Mouse (Mus musculus) limb, embryonic 14.5 days (tissue): Measurements from ENCODE around the gene Lrrc8c. TPM values are rescaled to one million over a fixed set of nuclear protein-coding genes. Genes with fewer than 3 reads are reported as not detected.

Source experiments
- ATAC-seq: fragments of 200-750 bp; cut with Nextera tagmentation; 2 replicates; pipeline ENCODE4 v1.8.0; 2017; ENCODE audit warnings: low read depth, moderate number of reproducible peaks, moderate TSS enrichment; ENCODE audit not compliant: low FRiP score
- DNase-seq: peaks from one replicate; pipeline ENCODE4 v3.0.0-alpha.2; 2015; ENCODE audit warnings: low spot score
- H3K27ac ChIP-seq: fragments of 300-500 bp; sonication (generic); replicated peaks from 2 replicates; pipeline ENCODE4 v1.5.1; 2014; ENCODE audit warnings: low read depth, mild to moderate bottlenecking, low read length, moderate library complexity, mixed read lengths
- H3K27me3 ChIP-seq: fragments of 300-500 bp; sonication (generic); 2 replicates; pipeline ENCODE4 v1.6.1; 2014; ENCODE audit warnings: low read length, mixed read lengths; ENCODE audit not compliant: control insufficient read depth, insufficient read depth
- H3K36me3 ChIP-seq: fragments of 300-500 bp; sonication (generic); 2 replicates; pipeline ENCODE4 v1.6.1; 2014; ENCODE audit warnings: mild to moderate bottlenecking, low read length, moderate library complexity, mixed read lengths; ENCODE audit not compliant: control insufficient read depth, insufficient read depth
- H3K4me1 ChIP-seq: fragments of 300-500 bp; sonication (generic); 2 replicates; pipeline ENCODE4 v1.6.1; 2014; ENCODE audit warnings: antibody characterized with exemption, low read length, mixed read lengths; ENCODE audit not compliant: control insufficient read depth, insufficient read depth
- H3K4me2 ChIP-seq: fragments of 300-500 bp; sonication (generic); replicated peaks from 2 replicates; pipeline ENCODE4 v1.6.1; 2014; ENCODE audit warnings: low read depth, mild to moderate bottlenecking, low read length, moderate library complexity; ENCODE audit not compliant: severe bottlenecking
- H3K4me3 ChIP-seq: fragments of 300-500 bp; sonication (generic); replicated peaks from 2 replicates; pipeline ENCODE4 v1.5.1; 2014; ENCODE audit warnings: low read length
- H3K9ac ChIP-seq: fragments of 300-500 bp; sonication (generic); 2 replicates; pipeline ENCODE4 v1.6.1; 2014; ENCODE audit warnings: mild to moderate bottlenecking, low read depth, low read length, moderate library complexity; ENCODE audit not compliant: severe bottlenecking
- H3K9me3 ChIP-seq: fragments of 300-500 bp; sonication (generic); 2 replicates; pipeline ENCODE4 v1.6.1; 2016; ENCODE audit warnings: low read length; ENCODE audit not compliant: control insufficient read depth
- POLR2A ChIP-seq: fragments of 200-500 bp; IDR thresholded peaks from 2 replicates; pipeline ENCODE4 v1.8.0; 2012; ENCODE audit warnings: inconsistent platforms, mild to moderate bottlenecking, moderate library complexity, borderline replicate concordance; ENCODE audit not compliant: insufficient read depth, insufficient read length; ENCODE audit errors: extremely low read depth
- WGBS: fragments of 180-500 bp; shearing (Covaris S2); extraction: QIAGEN DNeasy Blood & Tissue Kit; methylation state at CpG from one replicate; pipeline ENCODE4 v1.1.7; 2014; 5-methylcytosine and 5-hydroxymethylcytosine counted together
- polyA plus RNA-seq, 2 experiments: library from polyadenylated mRNA; depleted of rRNA in 1 of 2; stranded (reverse) in 1 of 2; unstranded in 1 of 2; fragments of >200 nt; fragmentation: Nextera tagmentation in 1 of 2; extraction: Ambion mirVana in 1 of 2; gene quantifications; 2 replicates each; pipeline versions ENCODE4 v1.2.1 to v1.2.3; 2012 to 2014

Gene Lrrc8c
- polyA plus RNA-seq, 2 experiments = 13.0 to 19.7 TPM

GRCm38 (mm10) chr5:105564761-105565160 lies 45.6 kb downstream of the Lrrc8c start:
- Histone ChIP-seq H3K27me3 (no peaks in the 10 kb centered on the region), H3K9me3 (no peaks in the 10 kb centered on the region), H3K4me2 (no peak overlapping the region), H3K4me3 (no peak overlapping the region), H3K27ac (no peak overlapping the region), H3K9ac (no peak overlapping the region), H3K36me3 (no peaks in the 10 kb centered on the region), H3K4me1 (0 out of 2 replicates have a peak, but pooled peaks cover 5% of the 10 kb centered on the region)
- 80% methylated on average over 4 of the region's 4 CpGs for WGBS
- no peak for TF ChIP-seq POLR2A
- DNase-seq (no peak), ATAC-seq (no peak)

DNA sequence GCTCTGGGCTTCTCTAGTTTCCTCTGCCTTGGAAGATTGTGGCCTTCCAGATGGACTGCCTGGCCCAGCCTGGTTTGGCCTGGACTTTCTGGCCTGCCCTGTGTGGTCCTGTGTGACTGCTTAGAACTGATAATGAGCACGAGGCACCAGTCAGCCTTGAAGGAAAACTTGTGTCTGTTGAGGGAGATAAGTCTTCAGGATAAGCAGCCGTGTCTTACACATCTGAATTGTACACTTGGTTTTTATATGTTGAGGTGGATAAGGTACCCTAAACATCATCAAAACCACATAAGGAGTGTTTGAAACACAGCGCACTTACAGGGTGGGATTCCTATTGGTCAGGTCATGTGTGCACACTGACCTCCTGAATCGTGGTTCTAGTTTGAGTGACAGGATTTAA lies 46.6 kb downstream of the Lrrc8c start:
- ATAC-seq = no peak
- no peaks in the 10 kb centered on the region for H3K9me3 ChIP-seq
- no peak for DNase-seq
- no peak overlapping the region for H3K9ac ChIP-seq
- no peak overlapping the region for H3K4me3 ChIP-seq
- whole genome bisulfite sequencing = 77% methylated on average over 4 of the region's 4 CpGs
- no peaks in the 10 kb centered on the region for H3K27me3 ChIP-seq
- no peak overlapping the region for H3K27ac ChIP-seq
- TF ChIP-seq POLR2A = no peak
- no peaks in the 10 kb centered on the region for H3K36me3 ChIP-seq
- 0 out of 2 replicates have a peak, but pooled peaks cover 5% of the 10 kb centered on the region for H3K4me1 ChIP-seq
- no peak overlapping the region for H3K4me2 ChIP-seq

- TF ChIP-seq POLR2A = no peak
- H3K9ac ChIP-seq = no peak overlapping the region
- no peaks in the 10 kb centered on the region for H3K27me3 ChIP-seq
- WGBS = 61% methylated on average over 7 of the region's 7 CpGs
- H3K27ac ChIP-seq = no peak overlapping the region
- H3K4me2 ChIP-seq = no peak overlapping the region
- ATAC-seq (no peak), DNase-seq (no peak)
- H3K36me3 ChIP-seq = no peaks in the 10 kb centered on the region
- no peaks in the 10 kb centered on the region for H3K9me3 ChIP-seq
- H3K4me3 ChIP-seq = no peak overlapping the region
- 0 out of 2 replicates have a peak, but pooled peaks cover 5% of the 10 kb centered on the region for H3K4me1 ChIP-seq
Measured at GRCm38 (mm10) chr5:105566852-105567412, 47.7 kb downstream of the Lrrc8c start.

DNA sequence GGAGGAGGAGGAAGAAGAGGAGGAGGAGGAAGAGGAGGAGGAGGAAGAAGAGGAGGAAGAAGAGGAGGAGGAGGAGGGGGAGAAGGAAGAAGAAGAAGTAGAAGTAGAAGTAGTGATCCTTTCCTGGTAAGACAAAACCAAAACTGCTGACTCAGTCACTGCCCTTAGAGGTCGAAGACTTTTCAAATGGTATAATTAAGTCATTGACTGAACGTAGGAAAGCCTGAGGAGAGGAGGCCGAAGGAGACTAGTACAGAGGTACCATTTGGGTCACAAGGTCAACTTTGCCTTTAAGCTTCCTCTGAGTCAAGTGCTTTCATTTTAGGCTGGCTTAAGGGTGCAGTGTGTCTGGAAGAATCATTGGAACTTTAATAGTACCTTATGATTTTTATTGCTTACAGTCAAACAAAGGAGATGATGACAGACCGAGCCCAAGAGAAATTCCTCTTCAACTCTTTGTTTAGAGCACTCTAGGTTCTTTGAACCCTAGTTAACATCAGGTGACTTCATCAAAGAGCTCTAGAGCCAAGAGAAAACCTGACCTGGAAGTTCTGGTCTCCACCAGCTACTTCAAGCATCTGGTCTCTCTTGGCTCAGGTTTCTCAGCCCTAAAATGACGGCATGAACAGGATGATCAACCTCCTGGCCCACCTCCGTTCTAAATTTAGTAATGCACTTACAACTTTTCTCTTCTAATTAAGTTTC lies 49.0 kb downstream of the Lrrc8c start:
- 66% methylated on average over 6 of the region's 6 CpGs for WGBS
- ATAC-seq = no peak
- H3K4me1 ChIP-seq = 0 out of 2 replicates have a peak, but pooled peaks cover 5% of the 10 kb centered on the region
- no peak for TF ChIP-seq POLR2A
- no peak overlapping the region for H3K4me3 ChIP-seq
- no peak for DNase-seq
- no peak overlapping the region for H3K9ac ChIP-seq
- H3K4me2 ChIP-seq = no peak overlapping the region
- no peaks in the 10 kb centered on the region for H3K36me3 ChIP-seq
- H3K27me3 ChIP-seq = no peaks in the 10 kb centered on the region
- H3K27ac ChIP-seq = no peak overlapping the region
- H3K9me3 ChIP-seq = no peaks in the 10 kb centered on the region

DNA sequence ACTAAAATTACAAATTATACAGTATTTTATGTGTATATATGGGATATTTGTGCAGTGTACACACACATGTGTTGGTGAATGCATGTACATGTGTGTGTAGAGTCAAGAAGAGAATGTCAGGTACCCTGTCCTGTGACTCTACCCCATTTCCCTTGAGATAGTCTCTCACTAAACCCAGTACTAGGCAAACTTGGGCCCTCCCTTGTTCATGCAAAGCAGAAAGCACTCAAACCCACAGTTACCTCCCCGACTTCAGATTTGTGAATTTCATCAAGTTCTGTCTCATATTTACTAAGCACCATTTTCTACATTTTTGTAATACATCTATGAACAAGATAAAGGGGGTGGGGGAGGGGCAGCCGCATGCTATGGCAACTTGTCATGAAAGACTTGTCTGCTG lies 50.0 kb downstream of the Lrrc8c start:
- Histone ChIP-seq H3K27ac (no peak overlapping the region), H3K4me2 (no peak overlapping the region), H3K27me3 (no peaks in the 10 kb centered on the region), H3K4me3 (no peak overlapping the region), H3K36me3 (no peaks in the 10 kb centered on the region), H3K4me1 (0 out of 2 replicates have a peak, but pooled peaks cover 5% of the 10 kb centered on the region), H3K9ac (no peak overlapping the region), H3K9me3 (no peaks in the 10 kb centered on the region)
- TF ChIP-seq POLR2A = no peak
- ATAC-seq = no peak
- no peak for DNase-seq
- 85% methylated on average over 2 of the region's 2 CpGs for WGBS
